ENCODE assay signal across 10 mouse cellular contexts in the genomic region with DNA sequence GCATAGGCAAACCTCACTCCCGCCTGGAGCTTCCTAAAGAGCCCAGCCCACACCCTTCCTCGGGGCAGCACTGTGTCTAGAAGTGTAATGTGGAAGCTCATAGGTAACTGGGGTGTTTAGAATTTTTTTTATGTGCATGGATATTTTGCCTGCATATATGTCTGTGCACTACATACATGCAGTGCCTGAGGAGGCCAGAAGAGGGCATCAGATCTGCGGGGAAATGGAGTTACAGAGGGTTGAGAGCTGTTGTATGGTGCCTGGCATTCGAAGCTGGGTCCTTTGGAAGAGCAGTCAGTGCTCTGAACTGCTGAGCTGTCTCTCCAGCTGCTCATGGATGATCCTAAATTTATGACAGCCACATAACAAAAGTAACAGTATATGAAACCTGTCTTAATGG. TPM values are rescaled to one million over a fixed set of nuclear protein-coding genes. Genes with fewer than 3 reads are reported as not detected.
A peak's percentile ranks its signal among the peaks of the same experiment; 100 is the strongest.
DNase-seq lines count a peak whose midpoint lies in the region; ATAC-seq and TF ChIP-seq lines count a peak whose summit lies in the region.
"Had no signal": no experiment of that assay in that cellular context is flagged by ENCODE, and none has a peak within 500 bp of the region (broad histone marks: within the 10 kb centered on the region; RNA-seq: fewer than 3 reads in every experiment).

No protein-coding gene starts in this region.

- no peak overlapping the region for H3K9ac ChIP-seq in forebrain, embryonic 11.5 days (ENCODE audit: low read length)
- H3K9ac ChIP-seq in forebrain, embryonic 13.5 days = no peak overlapping the region
- H3K9ac ChIP-seq in lung, embryonic 14.5 days = no peak overlapping the region
- H3K9ac ChIP-seq in stomach, postnatal 0 days (ENCODE audit: low read length) = no peak overlapping the region
- H3K9ac ChIP-seq: heart, embryonic 15.5 days had no signal

- WGBS in forebrain, embryonic 11.5 days = 63% methylated on average over 4 of the region's 4 CpGs
- 67% methylated on average over 4 of the region's 4 CpGs for WGBS in forebrain, embryonic 13.5 days
- WGBS in lung, embryonic 14.5 days = 58% methylated on average over 4 of the region's 4 CpGs
- 59% methylated on average over 4 of the region's 4 CpGs for WGBS in stomach, postnatal 0 days

- H3K27me3 ChIP-seq in forebrain, embryonic 11.5 days (ENCODE audit: control insufficient read depth, insufficient read depth, low read length) = no peaks in the 10 kb centered on the region
- H3K27me3 ChIP-seq in forebrain, embryonic 13.5 days = no peaks in the 10 kb centered on the region
- no peaks in the 10 kb centered on the region for H3K27me3 ChIP-seq in lung, embryonic 14.5 days (ENCODE audit: insufficient read depth, low read length)
- no peaks in the 10 kb centered on the region for H3K27me3 ChIP-seq in stomach, postnatal 0 days (ENCODE audit: control insufficient read depth, insufficient read depth, low read length)
- H3K27me3 ChIP-seq: heart, embryonic 15.5 days had no signal

- no peak overlapping the region for H3K4me3 ChIP-seq in forebrain, embryonic 11.5 days (ENCODE audit: low read depth, low read length)
- no peak overlapping the region for H3K4me3 ChIP-seq in forebrain, embryonic 13.5 days
- H3K4me3 ChIP-seq in lung, embryonic 14.5 days (ENCODE audit: low read depth, low read length) = no peak overlapping the region
- no peak overlapping the region for H3K4me3 ChIP-seq in stomach, postnatal 0 days (ENCODE audit: low read depth, low read length)
- H3K4me3 ChIP-seq: heart, embryonic 15.5 days; myocyte had no signal

- intact Hi-C loops in left cerebral cortex, postnatal 14 days (cut with DNase I) = loop anchor here (2.0 kb wide), 1 partner anchor 117 kb away; no protein-coding TSS in a partner anchor

- no peak for TF ChIP-seq EP300 in stomach, postnatal 0 days (optimal IDR thresholded peaks at IDR 0.05)

- H3K36me3 ChIP-seq in forebrain, embryonic 11.5 days (ENCODE audit: control insufficient read depth, insufficient read depth, low read length) = no peaks in the 10 kb centered on the region; the same call in 1 of the 2 replicates
- H3K36me3 ChIP-seq in forebrain, embryonic 13.5 days (ENCODE audit: poor library complexity, severe bottlenecking) = peaks cover 25% of the 10 kb centered on the region
- H3K36me3 ChIP-seq in lung, embryonic 14.5 days (ENCODE audit: insufficient read depth) = peaks cover 21% of the 10 kb centered on the region
- no peaks in the 10 kb centered on the region; the same call in 1 of the 2 replicates for H3K36me3 ChIP-seq in stomach, postnatal 0 days (ENCODE audit: control insufficient read depth, insufficient read depth, low read length)

- no peaks in the 10 kb centered on the region for H3K4me1 ChIP-seq in forebrain, embryonic 11.5 days (replicated peaks; ENCODE audit: control insufficient read depth, insufficient read depth, low read length)
- no peaks in the 10 kb centered on the region for H3K4me1 ChIP-seq in forebrain, embryonic 13.5 days
- H3K4me1 ChIP-seq in lung, embryonic 14.5 days (ENCODE audit: insufficient read depth) = no peaks in the 10 kb centered on the region
- H3K4me1 ChIP-seq in stomach, postnatal 0 days (replicated peaks; ENCODE audit: control insufficient read depth, insufficient read depth) = no peaks in the 10 kb centered on the region

- TF ChIP-seq CTCF in lung, embryonic 14.5 days (IDR thresholded peaks at IDR 0.05; ENCODE audit: low read depth) = peak; percentile 70
- peak; percentile 76 for TF ChIP-seq CTCF in stomach, postnatal 0 days (IDR thresholded peaks at IDR 0.05; ENCODE audit: low read depth)

- H3K27ac ChIP-seq in forebrain, embryonic 11.5 days (ENCODE audit: low read depth, low read length) = no peak overlapping the region
- H3K27ac ChIP-seq in forebrain, embryonic 13.5 days = no peak overlapping the region
- no peak overlapping the region for H3K27ac ChIP-seq in lung, embryonic 14.5 days (ENCODE audit: low read depth)
- H3K27ac ChIP-seq in stomach, postnatal 0 days (replicated peaks) = no peak overlapping the region
- H3K27ac ChIP-seq: heart, embryonic 15.5 days had no signal

- no peaks in the 10 kb centered on the region for H3K9me3 ChIP-seq in forebrain, embryonic 11.5 days (ENCODE audit: control insufficient read depth, low read length)
- no peaks in the 10 kb centered on the region for H3K9me3 ChIP-seq in forebrain, embryonic 13.5 days (replicated peaks)
- H3K9me3 ChIP-seq in lung, embryonic 14.5 days (ENCODE audit: low read depth, low read length) = no peaks in the 10 kb centered on the region
- H3K9me3 ChIP-seq in stomach, postnatal 0 days (ENCODE audit: control insufficient read depth, low read length) = no peaks in the 10 kb centered on the region
- H3K9me3 ChIP-seq: heart, embryonic 15.5 days had no signal

- H3K4me2 ChIP-seq in forebrain, embryonic 11.5 days (ENCODE audit: low read depth, low read length, severe bottlenecking) = no peak overlapping the region
- no peak overlapping the region for H3K4me2 ChIP-seq in forebrain, embryonic 13.5 days
- no peak overlapping the region for H3K4me2 ChIP-seq in lung, embryonic 14.5 days
- no peak overlapping the region for H3K4me2 ChIP-seq in stomach, postnatal 0 days (replicated peaks; ENCODE audit: low read depth)
- H3K4me2 ChIP-seq: heart, embryonic 15.5 days had no signal

- DNase-seq in forebrain, embryonic 11.5 days (ENCODE audit: low spot score) = peak; percentile 57
- peak; percentile 50 to 57 for DNase-seq in left cerebral cortex, postnatal 14 days (ENCODE audit: low spot score in 2 of 2)
- DNase-seq in left cerebral cortex, adult 8-10 months (ENCODE audit: low spot score in 2 of 2) = no peak
- DNase-seq in adrenal gland, adult 2 months = peak; percentile 21
- peak; percentile 20 for DNase-seq in embryo, embryonic 11.5 days (ENCODE audit: low read depth, low spot score)
- peak; percentile 58 for DNase-seq in lung, embryonic 14.5 days
- DNase-seq in stomach, postnatal 0 days (ENCODE audit: low spot score) = peak; percentile 49

- ATAC-seq in forebrain, embryonic 11.5 days (replicated peaks; ENCODE audit: low FRiP score) = 0 out of 2 replicates have a peak, but pooled peaks have one; percentile 7
- no peak for ATAC-seq in forebrain, embryonic 13.5 days
- 0 out of 2 replicates have a peak, but pooled peaks have one; percentile 28 for ATAC-seq in lung, embryonic 14.5 days (ENCODE audit: insufficient read depth)
- no peak for ATAC-seq in stomach, postnatal 0 days (ENCODE audit: low FRiP score, low TSS enrichment)

RNA-seq across cellular contexts. Expression of a gene that starts 44.4 kb away (rescaled TPM):
- 76.7 and 79.5 TPM in 2 replicates for polyA plus RNA-seq in forebrain, embryonic 11.5 days (2014; fragmentation: Nextera tagmentation; extraction: Ambion mirVana)
- polyA plus RNA-seq in forebrain, embryonic 13.5 days (2015; fragmentation: Nextera tagmentation; extraction: Ambion mirVana) = 87.5 and 91.5 TPM in 2 replicates
- total RNA-seq in left cerebral cortex, postnatal 14 days (2021) = 10 to 100 TPM; 58.6 to 61.2 TPM
- total RNA-seq in left cerebral cortex, adult 8-10 months (2022) = 10 to 100 TPM; 65.4 to 75.6 (median 71.6) TPM
- 10 to 100 TPM; 31.0 to 37.0 TPM for total RNA-seq in adrenal gland, adult 2 months (2021)
- 6.8 and 8.9 TPM in 2 replicates for polyA plus RNA-seq in adrenal gland, adult 2 months (2012; rRNA removed)
- polyA plus RNA-seq in lung, embryonic 14.5 days (2014; fragmentation: Nextera tagmentation; extraction: Ambion mirVana) = 69.9 and 71.3 TPM in 2 replicates
- polyA plus RNA-seq in stomach, postnatal 0 days (2015; fragmentation: Nextera tagmentation; extraction: Ambion mirVana) = 39.0 and 41.3 TPM in 2 replicates

Comparison
In these comparisons a context has a peak if more than half of its experiments do, and no peak if none do; other contexts are left out.
1. ATAC-seq: peak in forebrain, embryonic 11.5 days (single experiment) and lung, embryonic 14.5 days (single experiment); none in forebrain, embryonic 13.5 days (single experiment) and stomach, postnatal 0 days (single experiment).
2. DNase-seq: peak in forebrain, embryonic 11.5 days (single experiment), left cerebral cortex, postnatal 14 days (2 of 2), adrenal gland, adult 2 months (single experiment), embryo, embryonic 11.5 days (single experiment), lung, embryonic 14.5 days (single experiment) and stomach, postnatal 0 days (single experiment); none in left cerebral cortex, adult 8-10 months (0 of 2).